Mouse (Mus musculus) embryonic facial prominence, embryonic 15.5 days (tissue): ENCODE measurements around the gene Arid3c. TPM values are rescaled to one million over a fixed set of nuclear protein-coding genes. Genes with fewer than 3 reads are reported as not detected.
"Not testable (repeated sequence)": the region's sequence is repeated elsewhere in the genome, so short reads cannot be mapped to it uniquely, and the experiment has no call there.

Source experiments
- ATAC-seq: fragments of 200-750 bp; cut with Nextera tagmentation; 2 replicates; pipeline ENCODE4 v1.8.0; 2017; ENCODE audit warnings: low read depth, moderate TSS enrichment; ENCODE audit not compliant: insufficient number of reproducible peaks, low FRiP score, low TSS enrichment
- H3K27ac ChIP-seq: fragments of 300-500 bp; sonication (generic); replicated peaks from 2 replicates; pipeline ENCODE4 v1.5.1; 2015; ENCODE audit warnings: mild to moderate bottlenecking, inconsistent platforms
- H3K27me3 ChIP-seq: fragments of 300-500 bp; sonication (generic); 2 replicates; pipeline ENCODE4 v1.6.1; 2015; ENCODE audit warnings: inconsistent platforms
- H3K36me3 ChIP-seq: fragments of 300-500 bp; sonication (generic); 2 replicates; pipeline ENCODE4 v1.6.1; 2015; ENCODE audit warnings: mild to moderate bottlenecking, inconsistent platforms
- H3K4me1 ChIP-seq: fragments of 300-500 bp; sonication (generic); 2 replicates; pipeline ENCODE4 v1.6.1; 2015; ENCODE audit warnings: inconsistent platforms
- H3K4me2 ChIP-seq: fragments of 300-500 bp; sonication (generic); replicated peaks from 2 replicates; pipeline ENCODE4 v1.6.1; 2015; ENCODE audit warnings: mild to moderate bottlenecking, inconsistent platforms
- H3K4me3 ChIP-seq: fragments of 300-500 bp; sonication (generic); replicated peaks from 2 replicates; pipeline ENCODE4 v1.5.1; 2015; ENCODE audit warnings: mild to moderate bottlenecking, inconsistent platforms
- H3K9ac ChIP-seq: fragments of 300-500 bp; sonication (generic); 2 replicates; pipeline ENCODE4 v1.6.1; 2015; ENCODE audit warnings: inconsistent platforms
- H3K9me3 ChIP-seq: fragments of 300-500 bp; sonication (generic); replicated peaks from 2 replicates; pipeline ENCODE4 v1.6.1; 2016; ENCODE audit warnings: inconsistent platforms
- WGBS: fragments of 180-500 bp; shearing (Covaris S2); methylation state at CpG from one replicate; pipeline ENCODE4 v1.1.7; 2015; 5-methylcytosine and 5-hydroxymethylcytosine counted together
- polyA plus RNA-seq: library from polyadenylated mRNA; unstranded; fragments of >200 nt; fragmentation: Nextera tagmentation; extraction: Ambion mirVana; gene quantifications from 2 replicates; pipeline ENCODE4 v1.2.1, GENCODE M21; 2015

The Arid3c gene
- polyA plus RNA-seq, 1 experiment from 2014 or later, result 0.16 TPM

DNA sequence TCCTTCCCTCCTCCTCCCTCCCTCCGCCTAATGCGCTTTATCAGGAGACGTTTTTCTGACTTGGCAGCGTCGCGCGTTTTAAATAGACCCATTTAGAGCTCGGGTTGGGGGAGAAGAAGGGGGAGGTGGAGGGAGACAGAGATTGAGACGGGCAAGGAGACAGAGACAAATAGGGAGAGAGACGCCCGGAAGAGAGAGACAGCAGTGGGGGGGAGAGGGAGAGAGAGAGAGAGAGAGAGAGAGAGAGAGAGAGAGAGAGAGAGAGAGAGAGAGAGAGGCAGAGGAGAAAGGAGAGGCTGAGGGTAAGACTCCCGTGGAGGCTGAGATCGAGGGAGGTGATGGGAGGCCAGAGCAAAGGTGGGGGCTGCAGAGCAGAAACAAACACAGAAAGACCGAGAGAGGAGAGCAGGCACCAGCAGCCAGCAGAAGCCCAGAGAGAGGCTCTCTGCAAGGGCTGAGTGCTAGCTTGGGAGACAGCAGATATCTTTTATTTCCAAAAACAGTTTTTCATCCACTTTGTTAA, 46.0 kb downstream of the Arid3c start:
- peaks cover 25% of the 10 kb centered on the region for H3K4me1 ChIP-seq
- not testable (repeated sequence) for H3K9me3 ChIP-seq, H3K4me2 ChIP-seq, H3K27me3 ChIP-seq, H3K36me3 ChIP-seq, H3K4me3 ChIP-seq, H3K9ac ChIP-seq, H3K27ac ChIP-seq, ATAC-seq
- 3% methylated on average over 11 of the region's 14 CpGs for WGBS

DNA sequence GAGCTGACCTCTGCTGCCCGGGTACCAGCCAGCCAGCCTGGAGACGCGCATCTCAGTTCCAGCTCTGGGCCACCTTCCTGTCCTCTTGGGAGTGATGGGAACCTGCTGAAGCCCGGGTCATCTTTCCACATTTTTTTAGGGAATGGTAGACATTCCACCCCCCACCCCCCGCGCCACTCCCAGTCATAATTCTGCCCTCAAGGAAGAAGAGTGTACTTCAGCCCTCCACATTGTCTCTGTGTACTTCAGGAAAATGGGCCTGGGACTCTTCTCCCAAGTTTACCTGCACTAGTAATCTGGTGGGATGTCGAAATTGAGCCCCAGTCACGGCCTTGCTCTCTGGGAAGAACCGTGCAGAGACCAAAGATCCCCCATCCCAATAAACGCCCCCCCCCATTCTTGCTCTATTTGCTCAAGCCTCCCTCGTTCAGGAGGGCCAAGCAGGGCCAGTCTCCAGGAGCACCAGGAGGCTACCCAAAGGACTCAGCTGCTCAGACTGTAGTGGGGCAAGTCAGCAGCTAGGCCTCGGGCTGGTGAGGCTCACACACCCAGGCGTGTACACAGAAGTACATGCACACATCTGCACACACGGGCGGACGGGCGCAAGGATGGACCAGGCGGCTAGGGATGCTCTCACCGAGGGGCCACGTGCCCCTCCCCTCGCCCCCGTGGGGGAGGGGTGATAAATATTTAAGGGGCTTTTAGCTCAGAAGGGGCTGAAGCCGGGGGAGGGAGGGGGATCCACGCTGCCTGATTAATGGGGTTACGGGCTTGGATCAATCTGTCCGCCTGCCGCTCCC, 46.6 kb downstream of the Arid3c start:
- ATAC-seq, H3K36me3 ChIP-seq, H3K27ac ChIP-seq, H3K9ac ChIP-seq, H3K27me3 ChIP-seq, H3K9me3 ChIP-seq: not testable (repeated sequence)
- WGBS, result 11% methylated on average over 27 of the region's 27 CpGs
- Histone ChIP-seq H3K4me2 (peak overlapping the region; percentile 34), H3K4me1 (peaks cover 32% of the 10 kb centered on the region), H3K4me3 (0 out of 2 replicates have a peak overlapping the region, but pooled peaks have one; percentile 13)

DNA sequence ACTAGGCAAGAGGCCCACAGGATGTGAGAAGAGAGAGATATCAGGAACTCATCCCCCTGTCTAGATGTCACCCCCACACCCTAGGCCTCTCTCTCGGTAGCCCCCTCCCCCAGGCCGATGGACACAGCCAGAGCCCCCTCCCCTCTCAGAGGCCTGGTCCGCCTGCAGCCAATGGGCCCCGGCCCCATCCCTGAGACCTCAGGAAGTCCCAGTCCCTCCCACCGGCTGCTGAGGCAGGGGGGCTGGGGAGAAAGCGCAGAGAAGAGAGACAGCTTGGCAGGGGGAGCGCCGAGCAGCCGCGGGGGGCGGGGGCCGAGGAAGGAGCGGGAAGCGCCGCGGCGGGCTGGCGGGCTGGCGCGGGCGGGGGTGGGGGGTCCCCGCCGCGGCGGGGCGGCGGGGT, 47.6 kb downstream of the Arid3c start:
- H3K4me2 ChIP-seq, result peak overlapping the region; percentile 41
- H3K4me3 ChIP-seq, result peak overlapping the region; percentile 25; the same call in 1 of the 2 replicates
- peak; percentile 30; the same call in 1 of the 2 replicates for ATAC-seq
- WGBS, result 2% methylated on average over 19 of the region's 27 CpGs
- peaks cover 40% of the 10 kb centered on the region for H3K4me1 ChIP-seq
- H3K27me3 ChIP-seq, H3K9me3 ChIP-seq, H3K27ac ChIP-seq, H3K9ac ChIP-seq, H3K36me3 ChIP-seq: not testable (repeated sequence)

DNA sequence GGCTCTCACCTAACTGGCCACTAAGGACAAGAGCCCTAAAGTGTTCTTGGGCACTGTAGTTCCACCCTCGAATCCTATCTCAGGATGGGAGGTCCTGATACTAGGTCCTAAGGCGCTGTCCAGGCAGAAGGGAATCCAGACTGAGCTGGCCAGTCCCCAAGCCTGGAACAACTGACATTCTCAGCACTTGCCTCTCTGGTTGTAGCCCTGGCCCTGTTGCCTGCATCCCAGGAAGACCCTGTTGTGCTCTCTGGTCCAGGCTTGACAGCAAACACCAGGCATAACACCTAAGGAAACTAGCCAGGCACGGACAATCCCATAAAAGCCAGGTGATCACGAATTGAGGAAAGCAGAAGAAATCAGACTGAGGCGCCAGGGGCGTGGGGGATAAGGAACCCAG, 48.2 kb downstream of the Arid3c start:
- H3K27me3 ChIP-seq, result no peaks in the 10 kb centered on the region
- H3K4me1 ChIP-seq, result peaks cover 40% of the 10 kb centered on the region
- no peaks in the 10 kb centered on the region for H3K9me3 ChIP-seq
- 0 out of 2 replicates have a peak overlapping the region, but pooled peaks have one; percentile 5 for H3K27ac ChIP-seq
- no peaks in the 10 kb centered on the region for H3K36me3 ChIP-seq
- no peak for ATAC-seq
- no peak overlapping the region for H3K4me3 ChIP-seq
- no peak overlapping the region; the same call in 1 of the 2 replicates for H3K4me2 ChIP-seq
- no peak overlapping the region for H3K9ac ChIP-seq
- 37% methylated on average over 6 of the region's 6 CpGs for WGBS

DNA sequence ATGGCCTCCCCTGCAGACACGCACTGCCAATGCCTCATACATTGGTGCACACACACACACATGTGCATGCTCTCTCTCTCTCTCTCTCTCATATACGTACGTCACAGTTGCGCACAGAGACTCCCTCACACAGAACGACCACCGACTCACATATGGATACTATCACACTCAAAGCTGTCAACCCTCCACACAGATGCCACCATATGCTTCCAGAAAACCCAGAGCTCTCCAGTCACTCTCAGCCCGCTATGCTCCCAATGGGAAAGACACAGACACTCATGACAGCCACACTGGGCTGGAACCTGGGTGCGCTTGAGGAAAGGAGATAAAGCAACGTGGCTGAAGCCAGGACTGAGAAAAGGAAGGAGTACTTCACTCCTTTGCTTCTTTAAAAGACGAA, 49.0 kb downstream of the Arid3c start:
- Histone ChIP-seq H3K27ac (no peak overlapping the region), H3K4me2 (no peak overlapping the region), H3K9me3 (no peaks in the 10 kb centered on the region), H3K9ac (no peak overlapping the region), H3K4me1 (peaks cover 48% of the 10 kb centered on the region), H3K36me3 (no peaks in the 10 kb centered on the region), H3K4me3 (no peak overlapping the region), H3K27me3 (no peaks in the 10 kb centered on the region)
- WGBS, result 61% methylated on average over 10 of the region's 10 CpGs
- ATAC-seq, result no peak

DNA sequence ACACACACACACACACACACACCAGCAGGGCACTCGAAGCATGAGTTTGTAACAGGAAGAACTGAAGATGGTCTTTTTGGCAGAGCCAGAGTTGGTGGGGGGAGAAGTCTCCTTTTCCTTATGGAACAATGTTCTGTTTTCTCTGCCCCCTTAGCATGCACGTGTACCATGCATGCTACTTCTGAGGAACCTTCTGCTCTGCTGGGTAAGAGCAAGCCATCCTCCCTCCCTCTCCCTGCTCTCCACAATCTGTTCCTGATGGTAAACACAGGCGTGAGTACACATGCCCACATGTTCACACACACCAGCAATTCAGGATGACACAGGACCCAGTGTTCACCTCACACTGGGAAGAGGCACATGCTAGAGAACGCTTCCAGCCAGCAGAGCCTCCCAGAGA, 49.8 kb downstream of the Arid3c start:
- no peaks in the 10 kb centered on the region for H3K9me3 ChIP-seq
- H3K36me3 ChIP-seq, result no peaks in the 10 kb centered on the region
- H3K4me1 ChIP-seq, result peaks cover 55% of the 10 kb centered on the region
- no peaks in the 10 kb centered on the region for H3K27me3 ChIP-seq
- no peak overlapping the region for H3K27ac ChIP-seq
- no peak overlapping the region for H3K9ac ChIP-seq
- H3K4me2 ChIP-seq, result no peak overlapping the region
- no peak for ATAC-seq
- WGBS, result 40% methylated on average over 4 of the region's 4 CpGs
- no peak overlapping the region for H3K4me3 ChIP-seq

DNA sequence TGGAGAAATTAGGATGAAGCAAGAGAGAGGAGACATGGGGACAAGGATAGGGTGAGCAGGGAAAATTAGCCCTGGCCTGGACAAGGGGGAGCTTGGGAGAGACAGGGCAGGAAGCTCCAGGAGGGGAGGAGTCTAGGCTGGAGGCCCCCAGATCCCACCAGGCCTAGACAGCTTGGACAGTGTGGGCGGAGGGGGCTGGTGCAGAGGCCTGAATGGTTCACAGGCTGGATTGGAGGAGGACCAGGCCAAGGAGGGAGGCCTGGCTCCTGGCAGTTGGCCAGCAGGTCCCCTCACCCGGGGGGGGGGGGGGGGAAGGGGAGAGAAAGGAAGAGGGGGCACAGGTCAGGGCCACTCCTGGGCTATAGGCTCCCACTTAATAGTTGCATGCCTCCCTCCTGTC, 51.7 kb downstream of the Arid3c start:
- WGBS, result 63% methylated on average over 1 of the region's 2 CpGs
- no peak; the same call in 1 of the 2 replicates for ATAC-seq
- H3K4me1 ChIP-seq, result peaks cover 59% of the 10 kb centered on the region
- H3K36me3 ChIP-seq, result no peaks in the 10 kb centered on the region
- H3K27me3 ChIP-seq, result no peaks in the 10 kb centered on the region
- H3K9me3 ChIP-seq, result no peaks in the 10 kb centered on the region
- H3K4me3 ChIP-seq, result no peak overlapping the region
- H3K4me2 ChIP-seq, result no peak overlapping the region
- no peak overlapping the region for H3K27ac ChIP-seq
- no peak overlapping the region for H3K9ac ChIP-seq

DNA sequence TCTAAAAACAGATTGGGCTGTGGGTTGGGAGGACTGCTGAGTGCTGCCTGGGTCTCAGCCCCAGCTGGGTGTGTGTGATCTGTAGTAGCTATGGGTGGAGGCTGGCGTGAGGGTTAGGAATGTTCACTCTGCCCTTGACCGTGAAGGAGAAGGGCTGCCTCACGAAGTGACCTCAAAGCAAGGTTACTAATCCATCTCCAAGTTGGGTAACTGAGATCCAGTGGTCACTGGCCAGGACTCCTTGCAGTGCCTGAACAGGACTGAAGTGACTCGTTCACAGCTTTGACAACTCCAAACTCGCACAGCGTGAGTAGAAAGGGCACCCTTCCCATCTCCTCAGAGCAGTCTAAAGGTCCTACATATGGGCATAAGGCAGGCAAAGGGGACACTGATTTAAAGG, 52.1 kb downstream of the Arid3c start:
- Histone ChIP-seq H3K27ac (no peak overlapping the region), H3K4me1 (peaks cover 57% of the 10 kb centered on the region)
- 80% methylated on average over 6 of the region's 6 CpGs for WGBS

DNA sequence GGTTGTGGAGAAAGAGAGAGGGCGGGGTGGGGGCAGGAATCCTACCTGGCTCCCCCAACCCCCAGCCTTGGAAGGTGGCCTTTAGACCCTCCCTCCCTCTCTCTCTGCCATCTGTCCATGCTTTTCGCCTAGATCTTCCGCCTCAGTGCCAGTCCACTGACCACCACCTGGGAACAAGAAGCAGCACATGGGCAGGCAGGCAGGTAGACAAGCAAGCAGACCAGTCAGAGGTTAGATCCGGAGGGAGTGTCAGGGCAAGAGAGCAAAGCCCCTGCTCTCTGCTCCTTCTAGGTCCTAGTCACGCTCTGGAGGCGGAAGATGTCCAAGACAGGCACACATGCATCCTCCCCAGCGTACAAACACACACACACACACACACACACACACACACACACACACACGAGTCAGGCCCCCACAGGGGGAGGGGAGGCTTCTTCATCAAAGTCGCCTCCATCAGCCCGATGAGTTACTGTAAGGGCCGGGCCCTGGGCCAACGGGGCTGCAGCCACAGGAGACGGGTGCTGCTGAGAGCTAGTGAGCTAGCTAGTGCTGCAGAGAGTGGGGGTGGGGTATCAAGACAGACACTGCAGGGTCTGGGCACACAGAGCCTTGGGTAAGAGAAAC, 53.8 kb downstream of the Arid3c start:
- Histone ChIP-seq H3K4me1 (peaks cover 57% of the 10 kb centered on the region), H3K4me2 (no peak overlapping the region), H3K9me3 (no peaks in the 10 kb centered on the region), H3K36me3 (no peaks in the 10 kb centered on the region), H3K27ac (no peak overlapping the region), H3K27me3 (no peaks in the 10 kb centered on the region), H3K4me3 (no peak overlapping the region), H3K9ac (no peak overlapping the region)
- ATAC-seq, result no peak
- 46% methylated on average over 12 of the region's 13 CpGs for WGBS

More for the DNA sequence above, 52.1 kb downstream of the Arid3c start:
- Histone ChIP-seq H3K27me3 (no peaks in the 10 kb centered on the region), H3K36me3 (no peaks in the 10 kb centered on the region), H3K9me3 (no peaks in the 10 kb centered on the region), H3K4me2 (no peak overlapping the region), H3K9ac (no peak overlapping the region), H3K4me3 (no peak overlapping the region)
- ATAC-seq, result no peak

DNA sequence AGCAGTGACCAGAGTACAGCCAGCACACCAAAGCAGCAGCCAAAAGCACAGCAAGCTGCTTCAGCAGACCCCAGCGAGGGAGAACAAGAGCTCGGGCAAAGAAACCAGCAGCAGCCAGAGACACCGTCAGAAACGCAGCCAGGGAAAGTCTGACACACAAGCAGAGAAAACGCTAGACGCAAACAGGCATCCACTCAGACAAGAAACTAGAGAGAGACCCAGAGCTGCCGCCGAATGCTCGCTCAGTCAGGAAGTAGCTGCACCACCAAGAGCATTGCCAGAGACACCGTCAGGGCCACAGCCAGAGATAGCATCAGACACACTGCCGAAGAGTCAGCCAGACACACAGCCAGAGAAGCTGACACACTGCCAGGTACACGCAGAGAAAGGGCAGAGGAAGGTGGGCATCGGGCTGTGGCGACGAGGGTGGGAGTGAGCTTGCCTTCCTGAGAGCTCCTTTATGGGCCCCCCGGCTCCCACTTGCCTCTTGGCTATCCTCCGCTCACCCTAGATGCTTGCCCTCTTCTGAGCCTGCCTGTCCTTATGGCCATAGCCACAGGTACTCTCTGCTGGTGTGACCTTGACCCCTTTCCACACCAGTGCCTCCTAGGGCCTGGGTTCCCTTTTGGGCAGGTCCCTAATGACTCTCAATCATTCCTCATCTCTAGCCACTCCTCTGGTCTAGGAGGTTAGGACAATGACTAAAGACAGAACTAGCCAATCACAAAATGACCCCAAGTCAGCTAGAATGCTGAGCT, 54.5 kb downstream of the Arid3c start:
- H3K4me3 ChIP-seq, result no peak overlapping the region
- no peak overlapping the region for H3K9ac ChIP-seq
- peaks cover 61% of the 10 kb centered on the region for H3K4me1 ChIP-seq

More for the DNA sequence above, 54.5 kb downstream of the Arid3c start:
- no peak for ATAC-seq
- Histone ChIP-seq H3K36me3 (no peaks in the 10 kb centered on the region), H3K27me3 (no peaks in the 10 kb centered on the region), H3K9me3 (no peaks in the 10 kb centered on the region), H3K4me2 (no peak overlapping the region), H3K27ac (no peak overlapping the region)
- 62% methylated on average over 17 of the region's 17 CpGs for WGBS
